Mouse (Mus musculus): ENCODE data around the gene Rcbtb2. TPM values are rescaled to one million over a fixed set of nuclear protein-coding genes. Genes with fewer than 3 reads are reported as not detected.

Gene Rcbtb2
- 31.8 and 32.2 TPM in 2 replicates for polyA plus RNA-seq (2015; fragmentation: Nextera tagmentation; extraction: Ambion mirVana)

GRCm38 (mm10) chr14:73122923-73123278, at the start of gene Rcbtb2:
Gene Rcbtb2 (plus strand): TSS chr14:73123037.
- Histone ChIP-seq H3K4me2 (replicated peaks; ENCODE audit: low read depth) (no peak within 1 kb of the TSS), H3K27ac (ENCODE audit: low read depth, low read length) (no peak within 1 kb of the TSS), H3K4me1 (replicated peaks; ENCODE audit: control insufficient read depth, insufficient read depth, low read length) (peaks cover 14% of the 10 kb centered on the region; the same call in 1 of the 2 replicates), H3K4me3 (ENCODE audit: low read depth, low read length) (no peak within 1 kb of the TSS), H3K9me3 (ENCODE audit: control insufficient read depth) (no peaks in the 10 kb centered on the region), H3K36me3 (ENCODE audit: control insufficient read depth, insufficient read depth) (no peaks in the 10 kb centered on the region), H3K9ac (ENCODE audit: low read depth, low read length) (no peak within 1 kb of the TSS), H3K27me3 (replicated peaks; ENCODE audit: control insufficient read depth, insufficient read depth, low read length) (no peaks in the 10 kb centered on the region)
- 26% methylated on average over 4 of the region's 4 CpGs for WGBS
- no peak for TF ChIP-seq CTCF (IDR thresholded peaks at IDR 0.05; ENCODE audit: low read depth)
- no peak for ATAC-seq

GRCm38 (mm10) chr14:73083563-73083962, 39.3 kb upstream of the Rcbtb2 start:
- H3K9ac ChIP-seq (ENCODE audit: low read depth, low read length): no peak overlapping the region
- no peaks in the 10 kb centered on the region for H3K36me3 ChIP-seq (ENCODE audit: control insufficient read depth, insufficient read depth)
- H3K4me2 ChIP-seq (replicated peaks; ENCODE audit: low read depth): no peak overlapping the region
- TF ChIP-seq CTCF (IDR thresholded peaks at IDR 0.05; ENCODE audit: low read depth): no peak
- ATAC-seq: no peak
- 77% methylated on average over 2 of the region's 2 CpGs for WGBS
- no peaks in the 10 kb centered on the region for H3K9me3 ChIP-seq (ENCODE audit: control insufficient read depth)
- H3K4me1 ChIP-seq (replicated peaks; ENCODE audit: control insufficient read depth, insufficient read depth, low read length): no peaks in the 10 kb centered on the region
- no peak overlapping the region for H3K27ac ChIP-seq (ENCODE audit: low read depth, low read length)
- H3K27me3 ChIP-seq (replicated peaks; ENCODE audit: control insufficient read depth, insufficient read depth, low read length): no peaks in the 10 kb centered on the region
- no peak overlapping the region for H3K4me3 ChIP-seq (ENCODE audit: low read depth, low read length)

GRCm38 (mm10) chr14:73086425-73086824, 36.4 kb upstream of the Rcbtb2 start:
- TF ChIP-seq CTCF (IDR thresholded peaks at IDR 0.05; ENCODE audit: low read depth): no peak
- WGBS: 57% methylated on average over 3 of the region's 3 CpGs
- no peaks in the 10 kb centered on the region for H3K4me1 ChIP-seq (replicated peaks; ENCODE audit: control insufficient read depth, insufficient read depth, low read length)

GRCm38 (mm10) chr14:73087247-73087646, 35.6 kb upstream of the Rcbtb2 start:
- H3K4me3 ChIP-seq (ENCODE audit: low read depth, low read length): no peak overlapping the region
- H3K27me3 ChIP-seq (replicated peaks; ENCODE audit: control insufficient read depth, insufficient read depth, low read length): no peaks in the 10 kb centered on the region
- no peak for TF ChIP-seq CTCF (IDR thresholded peaks at IDR 0.05; ENCODE audit: low read depth)
- no peak for ATAC-seq
- H3K4me2 ChIP-seq (replicated peaks; ENCODE audit: low read depth): no peak overlapping the region
- no peaks in the 10 kb centered on the region for H3K4me1 ChIP-seq (replicated peaks; ENCODE audit: control insufficient read depth, insufficient read depth, low read length)
- no peak overlapping the region for H3K27ac ChIP-seq (ENCODE audit: low read depth, low read length)
- no peak overlapping the region for H3K9ac ChIP-seq (ENCODE audit: low read depth, low read length)
- H3K9me3 ChIP-seq (ENCODE audit: control insufficient read depth): no peaks in the 10 kb centered on the region
- WGBS: 92% methylated on average over 5 of the region's 5 CpGs
- no peaks in the 10 kb centered on the region for H3K36me3 ChIP-seq (ENCODE audit: control insufficient read depth, insufficient read depth)

More at GRCm38 (mm10) chr14:73086425-73086824, 36.4 kb upstream of the Rcbtb2 start:
- H3K4me3 ChIP-seq (ENCODE audit: low read depth, low read length): no peak overlapping the region
- H3K27me3 ChIP-seq (replicated peaks; ENCODE audit: control insufficient read depth, insufficient read depth, low read length): no peaks in the 10 kb centered on the region
- H3K4me2 ChIP-seq (replicated peaks; ENCODE audit: low read depth): no peak overlapping the region
- no peak overlapping the region for H3K9ac ChIP-seq (ENCODE audit: low read depth, low read length)
- H3K27ac ChIP-seq (ENCODE audit: low read depth, low read length): no peak overlapping the region
- ATAC-seq: no peak
- H3K9me3 ChIP-seq (ENCODE audit: control insufficient read depth): no peaks in the 10 kb centered on the region
- no peaks in the 10 kb centered on the region for H3K36me3 ChIP-seq (ENCODE audit: control insufficient read depth, insufficient read depth)

GRCm38 (mm10) chr14:73087746-73088145, 35.1 kb upstream of the Rcbtb2 start:
- Histone ChIP-seq H3K36me3 (ENCODE audit: control insufficient read depth, insufficient read depth) (no peaks in the 10 kb centered on the region), H3K9me3 (ENCODE audit: control insufficient read depth) (no peaks in the 10 kb centered on the region), H3K4me1 (replicated peaks; ENCODE audit: control insufficient read depth, insufficient read depth, low read length) (no peaks in the 10 kb centered on the region), H3K4me3 (ENCODE audit: low read depth, low read length) (no peak overlapping the region), H3K27me3 (replicated peaks; ENCODE audit: control insufficient read depth, insufficient read depth, low read length) (no peaks in the 10 kb centered on the region), H3K9ac (ENCODE audit: low read depth, low read length) (no peak overlapping the region), H3K4me2 (replicated peaks; ENCODE audit: low read depth) (no peak overlapping the region), H3K27ac (ENCODE audit: low read depth, low read length) (no peak overlapping the region)
- 87% methylated on average over 5 of the region's 5 CpGs for WGBS
- no peak for ATAC-seq
- no peak for TF ChIP-seq CTCF (IDR thresholded peaks at IDR 0.05; ENCODE audit: low read depth)

GRCm38 (mm10) chr14:73088224-73088623, 34.6 kb upstream of the Rcbtb2 start:
- Histone ChIP-seq H3K4me1 (replicated peaks; ENCODE audit: control insufficient read depth, insufficient read depth, low read length) (no peaks in the 10 kb centered on the region), H3K9me3 (ENCODE audit: control insufficient read depth) (no peaks in the 10 kb centered on the region), H3K4me3 (ENCODE audit: low read depth, low read length) (no peak overlapping the region), H3K27me3 (replicated peaks; ENCODE audit: control insufficient read depth, insufficient read depth, low read length) (no peaks in the 10 kb centered on the region), H3K4me2 (replicated peaks; ENCODE audit: low read depth) (no peak overlapping the region), H3K9ac (ENCODE audit: low read depth, low read length) (no peak overlapping the region), H3K27ac (ENCODE audit: low read depth, low read length) (no peak overlapping the region), H3K36me3 (ENCODE audit: control insufficient read depth, insufficient read depth) (no peaks in the 10 kb centered on the region)
- no peak for ATAC-seq
- no peak for TF ChIP-seq CTCF (IDR thresholded peaks at IDR 0.05; ENCODE audit: low read depth)
- 87% methylated on average over 1 of the region's 1 CpGs for WGBS

- WGBS: 94% methylated on average over 3 of the region's 3 CpGs
- TF ChIP-seq CTCF (IDR thresholded peaks at IDR 0.05; ENCODE audit: low read depth): no peak
Observed at GRCm38 (mm10) chr14:73092871-73093270, 30.0 kb upstream of the Rcbtb2 start.

More at GRCm38 (mm10) chr14:73092871-73093270, 30.0 kb upstream of the Rcbtb2 start:
- no peaks in the 10 kb centered on the region for H3K9me3 ChIP-seq (ENCODE audit: control insufficient read depth)
- H3K4me1 ChIP-seq (replicated peaks; ENCODE audit: control insufficient read depth, insufficient read depth, low read length): no peaks in the 10 kb centered on the region
- H3K36me3 ChIP-seq (ENCODE audit: control insufficient read depth, insufficient read depth): no peaks in the 10 kb centered on the region
- no peak overlapping the region for H3K27ac ChIP-seq (ENCODE audit: low read depth, low read length)
- H3K4me2 ChIP-seq (replicated peaks; ENCODE audit: low read depth): no peak overlapping the region
- no peaks in the 10 kb centered on the region for H3K27me3 ChIP-seq (replicated peaks; ENCODE audit: control insufficient read depth, insufficient read depth, low read length)
- no peak overlapping the region for H3K4me3 ChIP-seq (ENCODE audit: low read depth, low read length)
- ATAC-seq: no peak
- H3K9ac ChIP-seq (ENCODE audit: low read depth, low read length): no peak overlapping the region
